Mouse (Mus musculus) WW6 (cell line): ENCODE measurements around the gene Erich4.
"Not testable (repeated sequence)": the region's sequence is repeated elsewhere in the genome, so short reads cannot be mapped to it uniquely, and the experiment has no call there.

Experiments used
- DNase-seq: peaks from one replicate; pipeline ENCODE4 v3.0.0-alpha.2; 2013; ENCODE audit warnings: low read depth, low spot score

Erich4 gene

DNA sequence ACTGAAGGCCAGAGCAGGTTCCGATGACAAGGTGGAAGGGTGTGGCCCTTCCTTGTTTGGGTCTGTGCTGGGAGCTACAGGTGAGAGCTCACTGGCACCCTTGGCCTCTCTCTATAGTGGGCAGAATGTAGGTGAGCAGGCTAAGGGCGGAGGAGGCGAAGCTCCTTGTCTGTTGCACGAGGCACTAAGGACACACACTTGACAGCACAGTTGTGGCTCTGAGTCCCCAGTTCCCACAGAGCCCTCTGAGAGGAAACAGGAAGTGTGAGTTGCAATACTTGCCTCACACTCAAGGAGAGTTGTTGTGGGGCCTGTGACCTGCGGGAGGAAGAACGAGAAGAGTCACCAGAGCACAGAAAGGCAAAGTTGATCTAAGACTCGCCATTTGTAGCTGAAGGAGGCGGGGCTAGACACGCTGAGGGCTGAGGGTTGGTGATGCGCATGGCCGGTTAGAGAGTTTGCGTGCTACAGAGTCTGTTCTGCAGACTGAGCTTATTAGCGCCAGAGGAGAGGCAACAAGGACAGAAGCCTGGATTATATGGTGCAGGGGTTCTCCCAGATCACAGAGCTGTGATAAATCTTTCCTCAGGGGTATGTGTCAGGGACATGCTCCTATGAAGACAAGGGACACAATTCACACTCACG lies 38.8 kb downstream of the Erich4 start:
- DNase-seq: not testable (repeated sequence)

DNA sequence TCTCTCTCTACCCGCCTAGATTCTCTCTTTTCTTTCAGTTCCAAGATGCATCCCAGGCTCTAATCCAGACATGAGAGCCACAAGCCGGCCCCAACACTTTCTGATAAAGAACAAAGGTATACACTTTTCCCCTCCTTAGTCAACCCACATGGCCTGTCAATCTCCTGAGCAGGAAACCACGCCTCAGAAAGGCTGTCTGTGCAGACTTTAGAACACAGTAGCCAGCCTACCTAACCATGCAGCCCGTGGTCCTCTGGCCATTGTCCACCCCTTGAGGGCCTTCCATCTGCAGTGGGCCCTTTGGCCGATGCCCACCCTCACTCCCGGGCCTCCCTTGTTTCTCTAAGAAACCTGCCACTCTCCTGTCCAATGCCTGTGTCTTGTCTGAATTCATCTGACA lies 39.4 kb downstream of the Erich4 start:
- not testable (repeated sequence) for DNase-seq

DNA sequence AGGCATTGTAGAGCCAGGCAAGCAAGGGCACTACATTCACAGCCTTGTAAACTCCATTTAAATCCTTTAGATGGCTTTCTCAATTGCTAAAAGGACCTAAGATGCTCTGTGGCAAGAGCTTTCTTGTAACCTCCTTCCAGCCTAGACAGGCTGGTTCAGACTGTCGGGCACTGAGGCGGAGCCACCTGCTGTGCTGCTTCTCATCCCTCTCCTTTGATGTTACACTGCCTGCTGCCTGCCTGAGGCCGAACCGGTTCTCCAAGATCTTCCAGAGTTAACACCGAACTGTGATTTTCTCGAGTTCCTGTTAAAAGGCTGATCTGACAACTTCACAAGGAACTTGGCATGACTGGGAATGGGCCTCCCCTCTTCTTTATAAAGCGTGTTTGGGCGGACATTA lies 39.8 kb downstream of the Erich4 start:
- no peak for DNase-seq

DNA sequence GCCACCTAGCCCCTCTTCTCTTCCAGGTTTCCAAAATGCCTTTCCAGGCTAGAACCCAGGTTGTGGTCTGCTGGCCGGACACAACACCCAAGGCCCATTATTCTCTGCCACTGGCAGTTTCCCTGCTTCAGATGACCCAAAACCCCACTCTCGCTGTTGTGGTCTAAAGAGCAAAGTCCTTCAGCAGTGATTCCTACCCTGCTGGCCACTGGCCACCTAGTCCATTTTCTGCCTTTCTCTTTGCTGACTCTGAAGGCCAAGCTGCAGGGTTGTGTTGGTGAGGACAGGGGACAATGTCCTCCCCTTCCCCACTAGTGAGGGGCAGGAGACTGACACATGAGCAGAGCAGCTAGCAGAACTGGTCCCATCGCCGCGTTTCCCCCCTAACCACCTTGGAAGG lies 40.6 kb downstream of the Erich4 start:
- DNase-seq: no peak

DNA sequence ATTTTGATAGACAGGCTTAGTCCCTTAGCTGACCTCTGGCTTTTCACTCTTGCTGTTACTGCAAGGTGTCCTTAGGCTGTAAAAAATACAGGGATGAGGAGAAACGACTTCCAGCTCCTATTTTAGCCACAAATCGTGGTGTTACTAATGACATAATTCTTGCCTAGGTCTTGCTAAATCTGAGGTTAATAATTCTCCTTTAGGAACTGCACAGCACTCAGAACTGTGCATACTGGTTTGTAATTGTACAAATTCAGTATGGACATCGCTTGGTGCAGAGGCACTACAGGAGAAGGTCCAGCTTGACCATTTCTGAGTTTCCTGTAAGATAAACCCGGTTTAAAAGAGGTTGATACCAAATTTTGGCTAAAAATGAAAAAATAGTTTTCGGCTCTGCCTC lies 41.9 kb downstream of the Erich4 start:
- DNase-seq: not testable (repeated sequence)

DNA sequence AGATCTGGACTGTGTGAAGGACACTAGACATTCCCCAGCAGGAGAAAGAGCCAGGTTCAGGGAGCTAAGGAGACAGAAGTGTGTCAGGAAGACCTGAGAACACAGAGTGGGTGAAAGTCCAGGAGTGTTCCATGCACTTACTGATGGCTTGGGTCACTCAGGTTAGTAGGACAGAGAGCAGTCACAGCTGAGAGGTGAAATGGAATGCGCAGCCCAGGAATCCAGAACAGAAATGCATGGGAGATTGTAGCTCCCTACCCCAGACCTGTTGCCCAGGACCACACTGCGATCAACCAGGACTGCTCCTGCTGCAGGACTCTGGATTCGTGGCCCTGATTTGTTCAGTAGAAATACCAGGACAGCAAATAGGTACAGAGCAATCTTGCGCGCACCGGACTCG lies 47.0 kb downstream of the Erich4 start:
- DNase-seq: no peak
